Mouse (Mus musculus) heart, adult 2 months (tissue): ENCODE results near the gene Krt33b. TPM values are rescaled to one million over a fixed set of nuclear protein-coding genes. Genes with fewer than 3 reads are reported as not detected.

Experiments used
- DNase-seq, 2 experiments: peaks; one replicate each; pipeline ENCODE4 v3.0.0; 2021
- H3K27ac ChIP-seq: fragments of 200-600 bp; 2 replicates; pipeline ENCODE4 v1.8.1; 2022
- H3K27me3 ChIP-seq: fragments of 200-500 bp; 2 replicates; pipeline ENCODE4 v1.6.1; 2012; ENCODE audit warnings: mild to moderate bottlenecking, low read length, inconsistent platforms, mixed read lengths; ENCODE audit not compliant: control insufficient read depth, insufficient read depth
- H3K36me3 ChIP-seq: fragments of 200-500 bp; 2 replicates; pipeline ENCODE4 v1.6.1; 2012; ENCODE audit warnings: low read length, inconsistent platforms; ENCODE audit not compliant: control insufficient read depth, insufficient read depth
- H3K4me1 ChIP-seq: fragments of 200-500 bp; 2 replicates; pipeline ENCODE4 v1.6.1; 2011; ENCODE audit warnings: low read length; ENCODE audit not compliant: control insufficient read depth, insufficient read depth
- H3K4me3 ChIP-seq: fragments of 200-600 bp; 2 replicates; pipeline ENCODE4 v1.8.1; 2022
- H3K79me2 ChIP-seq: fragments of 200-500 bp; replicated peaks from 2 replicates; pipeline ENCODE4 v1.6.1; 2012; ENCODE audit warnings: mild to moderate bottlenecking, inconsistent platforms, low read length, moderate library complexity, mixed read lengths; ENCODE audit not compliant: control insufficient read depth, insufficient read depth
- H3K9ac ChIP-seq: fragments of 200-500 bp; 2 replicates; pipeline ENCODE4 v1.6.1; 2012; ENCODE audit warnings: low read depth, mild to moderate bottlenecking, control low read depth, inconsistent platforms, low read length, mixed read lengths
- CTCF ChIP-seq: fragments of 200-600 bp; IDR thresholded peaks from 2 replicates; pipeline ENCODE4 v1.8.1; 2022; ENCODE audit warnings: antibody characterized with exemption, mild to moderate bottlenecking, moderate library complexity
- EP300 ChIP-seq: fragments of 200-500 bp; IDR thresholded peaks from 2 replicates; pipeline ENCODE4 v1.6.1; 2011; ENCODE audit warnings: low read depth, low read length, control low read depth; ENCODE audit not compliant: insufficient read depth
- POLR2A ChIP-seq: fragments of 200-500 bp; IDR thresholded peaks from 2 replicates; pipeline ENCODE4 v1.6.1; 2011; ENCODE audit warnings: mild to moderate bottlenecking, low read depth, low read length, control low read depth; ENCODE audit not compliant: insufficient read depth
- WGBS: fragments of 180-500 bp; shearing (Covaris S2); methylation state at CpG from one replicate; pipeline ENCODE4 v1.1.7; 2018; 5-methylcytosine and 5-hydroxymethylcytosine counted together
- intact Hi-C: fragments of 180-260 bp; cut with DNase I; formaldehyde crosslinking; loops from one replicate; pipeline ENCODE4 v1.15.1; 2025
- polyA plus RNA-seq: library from polyadenylated mRNA; depleted of rRNA; stranded (reverse); fragments of >200 nt; gene quantifications from 2 replicates; pipeline ENCODE4 v1.2.3, GENCODE M21; 2012; rRNA removed
- total RNA-seq, 2 experiments: library from RNA; stranded (reverse); gene quantifications; 2 replicates each; pipeline ENCODE4 v1.2.3; 2021

The Krt33b gene
- total and polyA plus RNA-seq, 3 experiments = not detected

GRCm38 (mm10) chr11:99988530-99988929, 41.1 kb downstream of the Krt33b start:
- no peaks in the 10 kb centered on the region for H3K4me1 ChIP-seq
- no peak overlapping the region for H3K9ac ChIP-seq
- no peaks in the 10 kb centered on the region for H3K36me3 ChIP-seq
- no peak overlapping the region for H3K4me3 ChIP-seq
- no peak for DNase-seq
- H3K27ac ChIP-seq = no peak overlapping the region
- peaks cover 5% of the 10 kb centered on the region for H3K27me3 ChIP-seq
- TF ChIP-seq POLR2A = no peak
- TF ChIP-seq CTCF = no peak
- no peak for TF ChIP-seq EP300
- intact Hi-C loops = no loop called here
- 87% methylated on average over 3 of the region's 3 CpGs for WGBS
- H3K79me2 ChIP-seq = no peaks in the 10 kb centered on the region

GRCm38 (mm10) chr11:99986180-99986647, 43.5 kb downstream of the Krt33b start, which contains the start of gene Krtap16-1:
Krtap16-1 (minus strand) TSS chr11:99986597.
- Histone ChIP-seq H3K27me3 (no peaks in the 10 kb centered on the region; the same call in 1 of the 2 replicates), H3K9ac (no peak within 1 kb of the TSS), H3K27ac (no peak within 1 kb of the TSS), H3K79me2 (no peaks in the 10 kb centered on the region), H3K36me3 (no peaks in the 10 kb centered on the region), H3K4me3 (no peak within 1 kb of the TSS), H3K4me1 (no peaks in the 10 kb centered on the region)
- TF ChIP-seq POLR2A = no peak
- no peak for TF ChIP-seq CTCF
- TF ChIP-seq EP300 = no peak
- 77% methylated on average over 8 of the region's 8 CpGs for WGBS
- intact Hi-C loops = no loop called here
- DNase-seq = no peak

GRCm38 (mm10) chr11:99985291-99986092, 44.2 kb downstream of the Krt33b start:
- Histone ChIP-seq H3K79me2 (no peaks in the 10 kb centered on the region), H3K4me3 (no peak overlapping the region), H3K36me3 (no peaks in the 10 kb centered on the region), H3K9ac (no peak overlapping the region), H3K4me1 (no peaks in the 10 kb centered on the region), H3K27me3 (no peaks in the 10 kb centered on the region; the same call in 1 of the 2 replicates), H3K27ac (no peak overlapping the region)
- WGBS = 74% methylated on average over 20 of the region's 20 CpGs
- intact Hi-C loops = no loop called here
- DNase-seq = peak in 1 of 2 experiments; percentile 15
- TF ChIP-seq EP300 (no peak), CTCF (no peak), POLR2A (no peak)

GRCm38 (mm10) chr11:99983442-99983841, 46.2 kb downstream of the Krt33b start:
- intact Hi-C loops = no loop called here
- no peak overlapping the region for H3K27ac ChIP-seq
- 78% methylated on average over 1 of the region's 1 CpGs for WGBS
- H3K36me3 ChIP-seq = no peaks in the 10 kb centered on the region
- no peaks in the 10 kb centered on the region for H3K4me1 ChIP-seq
- no peak for TF ChIP-seq CTCF
- no peak for TF ChIP-seq POLR2A
- TF ChIP-seq EP300 = no peak
- H3K9ac ChIP-seq = no peak overlapping the region
- H3K79me2 ChIP-seq = no peaks in the 10 kb centered on the region
- DNase-seq = no peak
- no peak overlapping the region for H3K4me3 ChIP-seq
- no peaks in the 10 kb centered on the region; the same call in 1 of the 2 replicates for H3K27me3 ChIP-seq

GRCm38 (mm10) chr11:99982731-99983130, 46.9 kb downstream of the Krt33b start:
- no peaks in the 10 kb centered on the region; the same call in 1 of the 2 replicates for H3K27me3 ChIP-seq
- no peak for TF ChIP-seq CTCF
- TF ChIP-seq EP300 = no peak
- TF ChIP-seq POLR2A = no peak
- H3K4me3 ChIP-seq = no peak overlapping the region
- H3K4me1 ChIP-seq = no peaks in the 10 kb centered on the region
- no peaks in the 10 kb centered on the region for H3K79me2 ChIP-seq
- no peak overlapping the region for H3K27ac ChIP-seq
- intact Hi-C loops = no loop called here
- no peak overlapping the region for H3K9ac ChIP-seq
- H3K36me3 ChIP-seq = no peaks in the 10 kb centered on the region
- DNase-seq = no peak
- 79% methylated on average over 9 of the region's 9 CpGs for WGBS

- no peaks in the 10 kb centered on the region for H3K36me3 ChIP-seq
- H3K4me1 ChIP-seq = no peaks in the 10 kb centered on the region
- no peaks in the 10 kb centered on the region; the same call in 1 of the 2 replicates for H3K27me3 ChIP-seq
- no peaks in the 10 kb centered on the region for H3K79me2 ChIP-seq
- TF ChIP-seq CTCF (no peak), POLR2A (no peak), EP300 (no peak)
- no peak within 1 kb of the TSS for H3K4me3 ChIP-seq
- no peak within 1 kb of the TSS for H3K9ac ChIP-seq
- no peak for DNase-seq
- H3K27ac ChIP-seq = no peak within 1 kb of the TSS
- intact Hi-C loops = no loop called here
- 75% methylated on average over 5 of the region's 5 CpGs for WGBS
These were observed 50.7 kb downstream of the Krt33b start, which contains the start of gene Krtap29-1 for GRCm38 (mm10) chr11:99978953-99979352. Krtap29-1 (minus strand) TSS chr11:99979053.

Other genes starting within 250 kb of the Krt33b start
Only the 30 nearest of the 34 such genes appear.
- gene Gm11569, start 230.9 kb downstream of the Krt33b start, total RNA-seq = not detected
- not detected in 2 replicates for gene Gm11569, start 230.9 kb downstream of the Krt33b start, polyA plus RNA-seq
- not detected for gene Gm11554, start 225.4 kb downstream of the Krt33b start, total RNA-seq
- gene Gm11554, start 225.4 kb downstream of the Krt33b start, polyA plus RNA-seq = not detected in 2 replicates
- not detected for gene Krtap4-13, start 220.0 kb downstream of the Krt33b start, total RNA-seq
- gene Krtap4-13, start 220.0 kb downstream of the Krt33b start, polyA plus RNA-seq = not detected in 2 replicates
- gene Gm11564, start 214.2 kb downstream of the Krt33b start, total RNA-seq = not detected
- not detected in 2 replicates for gene Gm11564, start 214.2 kb downstream of the Krt33b start, polyA plus RNA-seq
- not detected for gene 2300003K06Rik, start 191.8 kb downstream of the Krt33b start, total RNA-seq
- not detected in 2 replicates for gene 2300003K06Rik, start 191.8 kb downstream of the Krt33b start, polyA plus RNA-seq
- gene Krtap4-16, start 178.3 kb downstream of the Krt33b start, total RNA-seq = not detected
- not detected in 2 replicates for gene Krtap4-16, start 178.3 kb downstream of the Krt33b start, polyA plus RNA-seq
- gene Gm11568, start 172.0 kb downstream of the Krt33b start, total RNA-seq = not detected
- not detected in 2 replicates for gene Gm11568, start 172.0 kb downstream of the Krt33b start, polyA plus RNA-seq
- not detected for gene Gm11559, start 165.4 kb downstream of the Krt33b start, total RNA-seq
- not detected in 2 replicates for gene Gm11559, start 165.4 kb downstream of the Krt33b start, polyA plus RNA-seq
- not detected for gene Krtap9-1, start 156.5 kb downstream of the Krt33b start, total RNA-seq
- gene Krtap9-1, start 156.5 kb downstream of the Krt33b start, polyA plus RNA-seq = not detected in 2 replicates
- gene Gm11567, start 150.7 kb downstream of the Krt33b start, total RNA-seq = not detected
- not detected in 2 replicates for gene Gm11567, start 150.7 kb downstream of the Krt33b start, polyA plus RNA-seq
- gene Krtap31-1, start 121.9 kb downstream of the Krt33b start, total RNA-seq = not detected
- gene Krtap31-1, start 121.9 kb downstream of the Krt33b start, polyA plus RNA-seq = not detected in 2 replicates
- not detected for gene Gm11565, start 115.1 kb downstream of the Krt33b start, total RNA-seq
- gene Gm11565, start 115.1 kb downstream of the Krt33b start, polyA plus RNA-seq = not detected in 2 replicates
- gene Krtap31-2, start 93.6 kb downstream of the Krt33b start, total RNA-seq = not detected
- gene Krtap31-2, start 93.6 kb downstream of the Krt33b start, polyA plus RNA-seq = not detected in 2 replicates
- gene Krtap9-5, start 81.4 kb downstream of the Krt33b start, total RNA-seq = not detected
- not detected in 2 replicates for gene Krtap9-5, start 81.4 kb downstream of the Krt33b start, polyA plus RNA-seq
- not detected for gene Krtap29-1, start 50.8 kb downstream of the Krt33b start, total RNA-seq
- gene Krtap29-1, start 50.8 kb downstream of the Krt33b start, polyA plus RNA-seq = not detected in 2 replicates
- gene Krtap16-1, start 43.3 kb downstream of the Krt33b start, total RNA-seq = not detected
- not detected in 2 replicates for gene Krtap16-1, start 43.3 kb downstream of the Krt33b start, polyA plus RNA-seq
- not detected for gene Krtap17-1, start 35.9 kb downstream of the Krt33b start, total RNA-seq
- gene Krtap17-1, start 35.9 kb downstream of the Krt33b start, polyA plus RNA-seq = not detected in 2 replicates
- not detected for gene Krt33a, start 13.7 kb downstream of the Krt33b start, total RNA-seq
- not detected in 2 replicates for gene Krt33a, start 13.7 kb downstream of the Krt33b start, polyA plus RNA-seq
- not detected for gene Krt34, start 11.7 kb upstream of the Krt33b start, total RNA-seq
- gene Krt34, start 11.7 kb upstream of the Krt33b start, polyA plus RNA-seq = not detected in 2 replicates
- gene Krt31, start 20.7 kb upstream of the Krt33b start, total RNA-seq = not detected
- gene Krt31, start 20.7 kb upstream of the Krt33b start, polyA plus RNA-seq = 0.08 TPM in 1 of 2 replicates, not detected in the other
- gene Krt32, start 58.4 kb upstream of the Krt33b start, total RNA-seq = not detected
- gene Krt32, start 58.4 kb upstream of the Krt33b start, polyA plus RNA-seq = not detected in 2 replicates
- not detected for gene Krt35, start 66.4 kb upstream of the Krt33b start, total RNA-seq
- not detected in 2 replicates for gene Krt35, start 66.4 kb upstream of the Krt33b start, polyA plus RNA-seq
- gene Krt36, start 75.8 kb upstream of the Krt33b start, total RNA-seq = not detected
- gene Krt36, start 75.8 kb upstream of the Krt33b start, polyA plus RNA-seq = 0.15 TPM in 1 of 2 replicates, not detected in the other
- not detected for gene Krt13, start 91.7 kb upstream of the Krt33b start, total RNA-seq
- not detected in 2 replicates for gene Krt13, start 91.7 kb upstream of the Krt33b start, polyA plus RNA-seq
- gene Krt15, start 106.1 kb upstream of the Krt33b start, total RNA-seq = under 1 TPM in 1 of 2 experiments, not detected in 1; 0.23 TPM
- gene Krt15, start 106.1 kb upstream of the Krt33b start, polyA plus RNA-seq = 0.26 and 5.0 TPM in 2 replicates
- gene Krt19, start 118.8 kb upstream of the Krt33b start, total RNA-seq = 1 to 10 TPM; 6.9 to 8.5 TPM
- gene Krt19, start 118.8 kb upstream of the Krt33b start, polyA plus RNA-seq = 8.0 and 27.0 TPM in 2 replicates
- not detected for gene Krt9, start 163.4 kb upstream of the Krt33b start, total RNA-seq
- not detected in 2 replicates for gene Krt9, start 163.4 kb upstream of the Krt33b start, polyA plus RNA-seq
- under 1 TPM in 1 of 2 experiments, not detected in 1; 0.31 TPM for gene Krt14, start 177.7 kb upstream of the Krt33b start, total RNA-seq
- gene Krt14, start 177.7 kb upstream of the Krt33b start, polyA plus RNA-seq = 0.44 and 0.47 TPM in 2 replicates
- not detected for gene Krt16, start 219.0 kb upstream of the Krt33b start, total RNA-seq
- gene Krt16, start 219.0 kb upstream of the Krt33b start, polyA plus RNA-seq = not detected in 2 replicates
- not detected for gene Krt17, start 231.2 kb upstream of the Krt33b start, total RNA-seq
- gene Krt17, start 231.2 kb upstream of the Krt33b start, polyA plus RNA-seq = 0.61 TPM in 1 of 2 replicates, not detected in the other